Mouse (Mus musculus): ENCODE measurements at regions not wholly inside any gene's neighbourhood (a gene's known extent, or its start where the extent isn't known, plus 50 kb on each side); places are given as distances from the start of the nearest gene placed in this dataset.
A peak's percentile ranks its signal among the peaks of the same experiment; 100 is the strongest.

DNA sequence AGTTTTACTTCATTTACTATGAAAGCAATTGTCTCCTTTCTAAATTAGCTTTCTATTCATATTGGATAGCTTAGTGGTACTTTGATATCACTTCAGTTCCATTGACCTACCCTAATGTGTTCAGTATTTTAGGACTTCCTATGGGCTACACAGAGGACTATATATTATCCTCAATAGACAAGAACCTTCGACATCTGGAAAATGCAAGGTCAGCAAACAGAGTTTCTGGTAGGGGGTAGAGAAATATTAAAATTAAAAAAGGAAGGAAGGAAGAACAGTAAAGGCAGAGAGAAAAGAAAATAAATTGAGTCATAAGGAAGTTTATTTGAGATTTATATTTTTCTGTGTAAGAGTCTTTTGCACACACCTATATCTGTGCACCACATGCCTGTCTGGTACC, 107.4 kb upstream of the Insig1 start:
- no peak for DNase-seq (ENCODE audit: low spot score in 2 of 2)

DNA sequence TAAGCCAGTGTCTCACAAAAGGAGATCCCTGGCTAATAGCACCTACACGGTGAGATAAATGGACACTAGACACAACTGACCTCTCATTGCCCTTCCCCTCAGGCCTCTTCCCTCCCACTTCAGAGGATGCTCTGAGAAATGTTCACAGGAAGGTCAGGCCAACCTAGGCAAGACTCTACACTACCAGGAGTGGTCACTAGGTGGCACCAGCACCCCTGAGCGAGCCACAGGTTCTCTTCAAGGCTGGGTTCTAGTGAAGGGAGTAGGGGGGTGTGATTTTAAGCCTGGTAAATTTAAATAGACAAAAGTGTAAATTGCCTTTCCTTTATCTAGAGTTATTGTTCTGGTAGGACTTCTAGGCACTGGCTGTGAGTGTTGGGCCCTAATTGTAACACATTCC, 76.0 kb upstream of the Insig1 start:
- peak; percentile 53 to 77 for DNase-seq (ENCODE audit: low spot score in 2 of 2)

- no peak for DNase-seq (ENCODE audit: low spot score in 2 of 2)
Observed at GRCm38 (mm10) chr5:27997751-27998150, 73.4 kb upstream of the Insig1 start.

- no peak for DNase-seq (ENCODE audit: low spot score in 2 of 2)
Observed at GRCm38 (mm10) chr5:28002922-28003321, 68.2 kb upstream of the Insig1 start.

- DNase-seq (ENCODE audit: low spot score in 2 of 2): no peak
Observed at GRCm38 (mm10) chr5:28003756-28004486, 67.2 kb upstream of the Insig1 start.

GRCm38 (mm10) chr5:28004487-28004827, 66.7 kb upstream of the Insig1 start:
- DNase-seq (ENCODE audit: low spot score in 2 of 2): no peak

GRCm38 (mm10) chr5:28009386-28009785, 61.8 kb upstream of the Insig1 start:
- DNase-seq (ENCODE audit: low spot score in 2 of 2): peak in 1 of 2 experiments; percentile 0

GRCm38 (mm10) chr5:28009871-28010270, 61.3 kb upstream of the Insig1 start:
- no peak for DNase-seq (ENCODE audit: low spot score in 2 of 2)

- DNase-seq (ENCODE audit: low spot score in 2 of 2): no peak
Observed at GRCm38 (mm10) chr5:28010529-28010928, 60.6 kb upstream of the Insig1 start.

DNA sequence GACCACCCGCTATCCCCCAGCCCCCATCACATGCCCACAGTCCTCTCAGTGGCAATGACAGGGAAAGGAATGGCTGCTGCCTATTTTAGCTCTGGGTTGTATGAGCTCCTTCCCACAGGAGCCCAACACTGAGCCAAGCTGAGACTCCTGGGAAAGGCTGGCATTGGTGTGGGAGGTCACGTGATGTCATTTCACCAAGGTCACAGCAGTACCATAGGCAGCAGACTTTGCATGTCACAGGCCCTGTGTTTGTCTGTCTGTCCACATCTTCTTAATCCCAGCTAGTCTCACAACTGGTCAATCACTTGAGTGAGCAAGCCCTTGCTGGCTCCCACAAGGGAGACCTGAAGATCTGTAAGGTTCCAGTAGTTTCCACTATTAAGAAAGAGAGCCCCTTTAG, 58.7 kb upstream of the Insig1 start:
- DNase-seq (ENCODE audit: low spot score in 2 of 2): no peak

DNA sequence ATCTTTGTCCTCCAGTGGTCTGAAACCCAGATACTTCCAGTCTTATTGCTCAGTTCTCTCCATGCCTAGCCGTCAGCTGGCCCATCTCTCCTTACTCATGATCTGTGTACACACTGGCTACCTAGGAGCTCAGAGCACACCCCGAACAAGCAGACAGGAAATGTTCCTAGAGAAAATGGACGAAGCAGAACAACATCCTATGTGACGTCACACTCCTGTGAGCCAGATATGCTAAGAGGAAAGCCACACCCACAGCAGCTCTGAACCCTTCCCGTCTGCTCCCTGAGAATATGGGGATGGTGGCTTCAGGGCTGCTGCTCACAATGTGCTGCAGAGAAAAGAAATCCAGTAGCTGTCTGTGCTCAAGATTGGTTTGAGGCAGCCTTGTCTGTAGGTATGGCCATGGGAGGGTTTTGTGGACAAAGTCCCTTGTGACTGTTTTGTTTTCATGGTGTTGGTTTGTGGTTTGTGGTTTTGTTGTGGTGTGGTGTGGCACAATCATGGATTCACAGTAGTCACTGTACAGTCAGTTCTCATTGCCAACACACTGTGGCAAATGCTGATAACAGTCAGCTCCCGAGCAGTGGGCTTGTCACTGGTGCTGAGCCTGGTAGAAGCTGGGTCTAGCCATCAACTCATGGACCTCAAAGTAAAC, 57.4 kb upstream of the Insig1 start:
- DNase-seq (ENCODE audit: low spot score in 2 of 2): no peak

GRCm38 (mm10) chr5:28019864-28020263, 51.3 kb upstream of the Insig1 start:
- DNase-seq (ENCODE audit: low spot score in 2 of 2): no peak

Data from spleen, postnatal 10 days (tissue).